Mouse (Mus musculus) testis, adult 2 months (tissue): ENCODE measurements around the gene Tmem45a2.

Experiments
- CTCF ChIP-seq: fragments of 200-500 bp; IDR thresholded peaks from 2 replicates; pipeline ENCODE4 v1.5.1; 2012; ENCODE audit warnings: low read depth, mild to moderate bottlenecking, inconsistent platforms, low read length, moderate library complexity; ENCODE audit not compliant: control insufficient read depth, insufficient read depth, insufficient replicate concordance
- POLR2A ChIP-seq: fragments of 200-500 bp; IDR thresholded peaks from 2 replicates; pipeline ENCODE4 v1.6.1; 2012; ENCODE audit warnings: low read depth, mild to moderate bottlenecking, inconsistent platforms, low read length, moderate library complexity; ENCODE audit not compliant: control insufficient read depth

DNA sequence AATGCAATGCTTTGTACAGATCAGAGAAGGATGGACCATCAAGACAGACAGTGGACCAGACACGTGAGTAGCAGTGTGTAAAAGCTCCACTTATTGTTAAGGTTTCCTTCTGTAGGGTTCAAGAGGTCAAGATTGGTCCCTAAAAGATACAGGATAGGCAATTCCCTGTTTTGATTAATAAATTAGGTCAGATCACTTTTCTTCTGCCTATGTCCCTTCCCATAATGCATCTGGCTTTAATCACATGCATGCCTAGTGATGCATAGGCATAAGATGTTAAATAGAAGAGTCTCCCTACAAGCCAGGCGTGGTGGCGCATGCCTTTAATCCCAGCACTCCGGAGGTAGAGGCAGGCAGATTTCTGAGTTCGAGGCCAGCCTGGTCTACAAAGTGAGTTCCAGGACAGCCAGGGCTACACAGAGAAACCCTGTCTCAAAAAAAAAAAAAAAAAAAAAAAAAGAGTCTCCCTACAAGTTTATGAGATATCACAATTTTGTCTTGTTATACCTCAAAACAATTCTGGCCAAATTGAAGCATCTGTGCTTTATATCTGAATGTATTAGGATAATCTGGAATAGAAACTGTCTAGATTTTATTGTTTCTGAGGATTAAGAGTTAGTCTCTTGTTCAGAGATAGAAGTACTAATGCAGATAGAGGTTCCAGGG lies 28.5 kb upstream of the Tmem45a2 start:
- TF ChIP-seq CTCF, result no peak
- TF ChIP-seq POLR2A, result no peak
